Mouse (Mus musculus): ENCODE data around the gene Rtca.

Gene Rtca

DNA sequence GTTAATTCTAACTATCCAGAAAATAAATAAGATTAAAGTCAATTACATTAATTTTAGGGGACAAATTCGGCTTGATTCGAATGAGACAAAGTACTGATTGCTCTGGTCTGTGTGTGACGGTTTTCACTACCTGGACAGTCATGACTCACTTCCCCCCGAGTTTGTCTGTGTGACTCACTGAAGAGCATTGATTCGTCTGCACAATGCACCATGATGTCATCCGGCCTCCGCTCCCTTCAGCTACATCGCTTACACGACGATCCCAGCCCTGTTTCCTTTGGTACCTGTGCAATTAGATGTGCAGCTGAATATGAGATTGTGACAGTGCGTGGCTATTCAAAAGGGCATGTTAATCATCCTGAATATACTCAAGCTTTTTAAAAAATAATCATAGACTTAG lies 33.4 kb downstream of the Rtca start:
- no peak for DNase-seq

- no peak for DNase-seq
These were observed 42.3 kb downstream of the Rtca start for GRCm38 (mm10) chr3:116465709-116466108.

- DNase-seq, result no peak
These were observed 43.7 kb downstream of the Rtca start for GRCm38 (mm10) chr3:116464318-116464717.

- no peak for DNase-seq
These were observed 47.0 kb downstream of the Rtca start for GRCm38 (mm10) chr3:116461053-116461452.

- DNase-seq, result no peak
These were observed 53.5 kb downstream of the Rtca start for GRCm38 (mm10) chr3:116454529-116454928.

GRCm38 (mm10) chr3:116450741-116451140 lies 57.3 kb downstream of the Rtca start:
- DNase-seq, result no peak

GRCm38 (mm10) chr3:116444327-116444726 lies 63.7 kb downstream of the Rtca start:
- no peak for DNase-seq

- no peak for DNase-seq
These were observed 65.2 kb downstream of the Rtca start for GRCm38 (mm10) chr3:116442788-116443187.

- no peak for DNase-seq
These were observed 66.3 kb downstream of the Rtca start for GRCm38 (mm10) chr3:116441518-116442205.

GRCm38 (mm10) chr3:116440066-116440997 lies 67.7 kb downstream of the Rtca start:
- no peak for DNase-seq
